Mouse (Mus musculus) spleen, postnatal 4 days (tissue): ENCODE results near the gene Mcm3.
"Not testable (repeated sequence)": the region's sequence is repeated elsewhere in the genome, so short reads cannot be mapped to it uniquely, and the experiment has no call there.

Experiments
- DNase-seq, 2 experiments: peaks; one replicate each; pipeline ENCODE4 v3.0.0; 2022; ENCODE audit warnings: low spot score in 2 of 2

The Mcm3 gene

GRCm38 (mm10) chr1:20804526-20804925 lies 15.6 kb downstream of the Mcm3 start:
- DNase-seq = no peak

GRCm38 (mm10) chr1:20801682-20802390 lies 18.3 kb downstream of the Mcm3 start:
- no peak for DNase-seq

- DNase-seq = no peak
Measured at GRCm38 (mm10) chr1:20801275-20801674, 18.8 kb downstream of the Mcm3 start.

GRCm38 (mm10) chr1:20795178-20795577 lies 24.9 kb downstream of the Mcm3 start:
- DNase-seq = no peak

GRCm38 (mm10) chr1:20794760-20795159 lies 25.4 kb downstream of the Mcm3 start:
- DNase-seq = no peak

GRCm38 (mm10) chr1:20791414-20791813 lies 28.7 kb downstream of the Mcm3 start:
- no peak for DNase-seq

- DNase-seq = not testable (repeated sequence)
Measured at GRCm38 (mm10) chr1:20790517-20790916, 29.6 kb downstream of the Mcm3 start, which contains the start of gene Il17f. Gene Il17f, minus strand, starts transcription at chr1:20790617.

GRCm38 (mm10) chr1:20788419-20788818 lies 31.7 kb downstream of the Mcm3 start:
- DNase-seq = no peak

- DNase-seq = no peak
Measured at GRCm38 (mm10) chr1:20787046-20787445, 33.1 kb downstream of the Mcm3 start.

GRCm38 (mm10) chr1:20778366-20778765 lies 41.7 kb downstream of the Mcm3 start:
- no peak for DNase-seq

GRCm38 (mm10) chr1:20774026-20774730 lies 45.9 kb downstream of the Mcm3 start:
- not testable (repeated sequence) for DNase-seq

- DNase-seq = no peak
Measured at GRCm38 (mm10) chr1:20766526-20766925, 53.6 kb downstream of the Mcm3 start.

GRCm38 (mm10) chr1:20761411-20761810 lies 58.7 kb downstream of the Mcm3 start:
- no peak for DNase-seq

- no peak for DNase-seq
Measured at GRCm38 (mm10) chr1:20760331-20760730, 59.8 kb downstream of the Mcm3 start.

GRCm38 (mm10) chr1:20759799-20760198 lies 60.3 kb downstream of the Mcm3 start:
- DNase-seq = no peak

- DNase-seq = no peak
Measured at GRCm38 (mm10) chr1:20757586-20757985, 62.5 kb downstream of the Mcm3 start.

GRCm38 (mm10) chr1:20754439-20754838 lies 65.7 kb downstream of the Mcm3 start:
- DNase-seq = no peak
